Mouse (Mus musculus): Measurements from ENCODE around the gene Capzb. TPM values are rescaled to one million over a fixed set of nuclear protein-coding genes. Genes with fewer than 3 reads are reported as not detected.
A peak's percentile ranks its signal among the peaks of the same experiment; 100 is the strongest.

Capzb gene
- polyA plus RNA-seq, 1 experiment from 2014 or later = 434 TPM

DNA sequence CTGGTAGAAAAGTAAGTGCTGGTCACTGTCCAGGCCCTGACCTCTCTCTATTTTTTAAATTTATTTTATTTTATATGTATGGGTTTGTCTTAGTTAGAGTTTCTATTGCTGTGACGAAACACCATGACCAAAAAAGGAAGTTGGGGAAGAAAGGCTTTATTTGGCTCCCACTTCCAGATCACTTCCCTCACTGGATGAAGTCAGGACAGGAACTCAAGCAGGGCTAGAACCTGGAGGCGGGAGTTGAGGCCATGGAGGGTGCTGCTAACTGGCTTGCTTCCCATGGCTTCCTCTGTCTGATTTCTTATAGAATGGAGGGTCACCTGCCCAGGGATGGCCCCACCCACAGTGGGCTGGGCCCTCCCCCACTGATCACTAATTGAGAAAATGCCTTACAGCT lies 31.6 kb upstream of the Capzb start:
- no peak overlapping the region for H3K4me2 ChIP-seq (ENCODE audit: low read depth, low read length)
- no peak overlapping the region for H3K4me3 ChIP-seq (replicated peaks; ENCODE audit: low read length)
- H3K9me3 ChIP-seq (replicated peaks; ENCODE audit: control insufficient read depth, low read length) = no peaks in the 10 kb centered on the region
- ATAC-seq (ENCODE audit: insufficient read depth, low FRiP score) = no peak
- no peaks in the 10 kb centered on the region for H3K4me1 ChIP-seq (ENCODE audit: control insufficient read depth, insufficient read depth, low read length)
- no peak overlapping the region for H3K9ac ChIP-seq (ENCODE audit: low read length)
- WGBS = 64% methylated on average over 2 of the region's 2 CpGs
- no peak overlapping the region for H3K27ac ChIP-seq (ENCODE audit: low read length)
- no peaks in the 10 kb centered on the region for H3K36me3 ChIP-seq (ENCODE audit: control insufficient read depth, insufficient read depth, low read length)
- H3K27me3 ChIP-seq (ENCODE audit: control insufficient read depth, insufficient read depth, low read length) = no peaks in the 10 kb centered on the region

DNA sequence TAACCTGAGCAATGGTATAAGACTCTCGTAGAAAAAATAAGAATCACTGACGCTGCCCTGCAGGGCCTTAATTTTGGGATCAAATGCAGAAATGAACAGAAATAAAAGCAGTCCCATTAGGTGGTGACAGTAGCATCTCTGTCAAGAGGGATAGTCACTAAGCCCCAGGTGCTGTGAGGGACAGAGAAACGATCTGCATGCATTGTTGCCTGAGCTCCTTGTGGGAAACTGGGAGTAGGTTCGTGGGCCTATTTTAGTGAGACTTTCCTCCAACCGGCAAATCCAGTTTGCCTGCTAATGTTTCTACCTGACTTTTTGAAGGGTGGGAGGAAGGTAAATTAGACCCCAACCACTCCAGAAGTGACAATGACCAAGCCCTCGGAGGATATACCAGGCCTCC lies 28.6 kb upstream of the Capzb start:
- H3K27ac ChIP-seq (ENCODE audit: low read length) = no peak overlapping the region
- ATAC-seq (ENCODE audit: insufficient read depth, low FRiP score) = no peak

DNA sequence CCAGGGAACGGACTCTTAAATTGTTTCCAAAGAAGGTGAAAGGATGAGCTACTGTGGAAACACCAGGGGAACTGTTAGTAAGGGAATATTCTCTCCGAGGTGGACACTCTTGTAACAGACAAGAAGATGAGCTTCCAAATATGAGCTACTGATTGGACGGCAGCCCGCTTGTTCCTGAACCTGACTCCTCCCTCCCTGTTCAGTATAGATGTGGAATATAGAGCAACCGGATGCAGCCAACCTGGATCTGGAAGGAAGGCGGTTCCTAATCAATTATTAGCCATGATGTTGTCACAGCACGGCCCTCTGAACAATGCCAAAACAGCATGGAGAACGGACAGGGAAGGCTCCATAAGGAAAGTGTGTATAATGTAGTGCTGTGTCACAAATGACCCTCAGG lies 27.4 kb upstream of the Capzb start:
- no peaks in the 10 kb centered on the region for H3K36me3 ChIP-seq (ENCODE audit: control insufficient read depth, insufficient read depth, low read length)
- WGBS = 73% methylated on average over 8 of the region's 8 CpGs
- H3K4me2 ChIP-seq (ENCODE audit: low read depth, low read length) = no peak overlapping the region
- peaks cover under 1% of the 10 kb centered on the region; the same call in 1 of the 2 replicates for H3K4me1 ChIP-seq (ENCODE audit: control insufficient read depth, insufficient read depth, low read length)
- H3K4me3 ChIP-seq (replicated peaks; ENCODE audit: low read length) = no peak overlapping the region
- H3K9ac ChIP-seq (ENCODE audit: low read length) = no peak overlapping the region
- H3K27ac ChIP-seq (ENCODE audit: low read length) = no peak overlapping the region
- no peak for ATAC-seq (ENCODE audit: insufficient read depth, low FRiP score)
- no peaks in the 10 kb centered on the region for H3K27me3 ChIP-seq (ENCODE audit: control insufficient read depth, insufficient read depth, low read length)
- no peaks in the 10 kb centered on the region for H3K9me3 ChIP-seq (replicated peaks; ENCODE audit: control insufficient read depth, low read length)

More for the DNA sequence above, 28.6 kb upstream of the Capzb start:
- Histone ChIP-seq H3K4me3 (replicated peaks; ENCODE audit: low read length) (no peak overlapping the region), H3K9me3 (replicated peaks; ENCODE audit: control insufficient read depth, low read length) (no peaks in the 10 kb centered on the region), H3K27me3 (ENCODE audit: control insufficient read depth, insufficient read depth, low read length) (no peaks in the 10 kb centered on the region), H3K9ac (ENCODE audit: low read length) (no peak overlapping the region), H3K36me3 (ENCODE audit: control insufficient read depth, insufficient read depth, low read length) (no peaks in the 10 kb centered on the region), H3K4me2 (ENCODE audit: low read depth, low read length) (no peak overlapping the region), H3K4me1 (ENCODE audit: control insufficient read depth, insufficient read depth, low read length) (no peaks in the 10 kb centered on the region)
- WGBS = 87% methylated on average over 6 of the region's 6 CpGs

DNA sequence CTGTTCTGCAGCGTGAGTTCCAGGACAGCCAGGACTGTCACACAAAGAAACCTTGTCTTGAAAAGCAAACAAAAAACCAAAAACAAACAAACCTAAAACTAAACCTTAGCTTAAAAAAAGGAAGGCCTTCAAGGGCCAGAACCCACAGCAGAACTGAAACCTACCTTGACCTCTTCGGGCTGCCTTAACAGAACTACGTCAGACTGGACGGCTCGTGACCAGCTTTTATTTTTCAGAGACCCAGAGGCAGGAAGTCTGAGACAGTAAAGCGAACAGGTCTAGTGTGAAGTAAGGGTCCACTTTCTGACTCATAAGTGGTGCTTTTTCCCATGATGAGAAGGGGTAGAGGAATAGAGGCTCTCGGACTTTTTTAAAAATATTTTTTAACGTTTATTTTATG lies 26.5 kb upstream of the Capzb start:
- ATAC-seq (ENCODE audit: insufficient read depth, low FRiP score) = no peak
- 68% methylated on average over 8 of the region's 8 CpGs for WGBS

DNA sequence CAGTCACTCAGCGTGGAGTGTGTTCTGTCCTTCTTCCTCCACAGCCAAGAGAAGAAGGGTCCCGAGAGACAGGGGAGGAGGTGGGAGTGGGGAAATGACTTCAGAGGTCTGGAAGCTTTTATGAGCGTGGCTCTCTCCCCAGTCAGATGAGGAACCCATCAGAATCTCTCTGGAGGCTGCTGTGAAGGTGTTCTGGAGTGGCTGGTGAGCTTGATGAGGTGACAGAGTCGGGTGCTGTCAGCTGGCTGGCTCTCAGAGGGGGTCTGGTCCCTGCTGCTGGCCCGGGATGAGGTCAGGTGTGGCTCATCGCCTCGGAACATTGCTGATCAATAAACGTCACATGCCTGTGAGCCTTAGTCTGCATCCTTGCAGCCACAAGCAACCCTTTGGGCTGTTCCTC lies 25.6 kb upstream of the Capzb start:
- WGBS = 59% methylated on average over 8 of the region's 8 CpGs
- Histone ChIP-seq H3K9me3 (replicated peaks; ENCODE audit: control insufficient read depth, low read length) (no peaks in the 10 kb centered on the region), H3K36me3 (ENCODE audit: control insufficient read depth, insufficient read depth, low read length) (no peaks in the 10 kb centered on the region), H3K4me3 (replicated peaks; ENCODE audit: low read length) (no peak overlapping the region), H3K27me3 (ENCODE audit: control insufficient read depth, insufficient read depth, low read length) (no peaks in the 10 kb centered on the region), H3K27ac (ENCODE audit: low read length) (no peak overlapping the region), H3K9ac (ENCODE audit: low read length) (no peak overlapping the region), H3K4me1 (ENCODE audit: control insufficient read depth, insufficient read depth, low read length) (peaks cover 7% of the 10 kb centered on the region; the same call in 1 of the 2 replicates), H3K4me2 (ENCODE audit: low read depth, low read length) (no peak overlapping the region)
- no peak for ATAC-seq (ENCODE audit: insufficient read depth, low FRiP score)

More for the DNA sequence above, 26.5 kb upstream of the Capzb start:
- no peak overlapping the region for H3K9ac ChIP-seq (ENCODE audit: low read length)
- H3K27ac ChIP-seq (ENCODE audit: low read length) = no peak overlapping the region
- peaks cover 7% of the 10 kb centered on the region; the same call in 1 of the 2 replicates for H3K4me1 ChIP-seq (ENCODE audit: control insufficient read depth, insufficient read depth, low read length)
- H3K4me3 ChIP-seq (replicated peaks; ENCODE audit: low read length) = no peak overlapping the region
- no peak overlapping the region for H3K4me2 ChIP-seq (ENCODE audit: low read depth, low read length)
- no peaks in the 10 kb centered on the region for H3K27me3 ChIP-seq (ENCODE audit: control insufficient read depth, insufficient read depth, low read length)
- H3K36me3 ChIP-seq (ENCODE audit: control insufficient read depth, insufficient read depth, low read length) = no peaks in the 10 kb centered on the region
- H3K9me3 ChIP-seq (replicated peaks; ENCODE audit: control insufficient read depth, low read length) = no peaks in the 10 kb centered on the region

DNA sequence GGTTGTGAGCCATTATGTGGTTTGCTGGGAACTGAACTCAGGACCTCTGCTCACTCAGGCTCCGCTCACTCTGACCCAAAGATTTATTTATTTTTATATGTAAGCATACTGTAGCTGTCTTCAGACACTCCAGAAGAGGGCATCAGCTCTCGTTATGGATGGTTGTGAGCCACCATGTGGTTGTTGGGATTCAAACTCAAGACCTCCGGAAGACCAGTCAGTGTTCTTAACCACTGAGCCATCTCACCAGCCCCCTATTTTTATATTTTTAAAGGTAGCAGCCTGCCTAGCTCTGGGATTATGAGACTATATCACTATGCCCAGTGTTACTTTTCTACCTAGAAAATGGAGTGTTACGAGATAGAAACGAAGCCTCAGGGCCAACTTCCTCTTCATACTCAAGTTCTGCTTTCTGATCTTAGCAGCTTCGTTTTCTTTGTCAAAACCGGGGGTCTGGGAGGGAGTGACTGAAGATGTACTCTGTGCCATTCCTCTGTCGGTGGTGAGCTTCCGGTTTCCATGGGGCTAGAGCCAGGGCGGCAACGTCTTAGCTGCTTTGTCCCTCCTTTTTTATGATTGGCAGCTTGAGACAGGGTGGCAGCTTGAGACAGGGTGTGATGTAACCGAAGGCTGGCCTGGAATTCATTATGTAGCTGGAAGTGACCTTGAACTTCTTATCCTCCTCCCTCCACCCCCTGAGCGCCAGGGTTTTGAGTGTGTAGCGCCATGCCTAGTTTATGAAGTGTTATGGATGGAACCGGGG lies 23.5 kb upstream of the Capzb start:
- peak; percentile 25; the same call in 1 of the 2 replicates for ATAC-seq (ENCODE audit: insufficient read depth, low FRiP score)

DNA sequence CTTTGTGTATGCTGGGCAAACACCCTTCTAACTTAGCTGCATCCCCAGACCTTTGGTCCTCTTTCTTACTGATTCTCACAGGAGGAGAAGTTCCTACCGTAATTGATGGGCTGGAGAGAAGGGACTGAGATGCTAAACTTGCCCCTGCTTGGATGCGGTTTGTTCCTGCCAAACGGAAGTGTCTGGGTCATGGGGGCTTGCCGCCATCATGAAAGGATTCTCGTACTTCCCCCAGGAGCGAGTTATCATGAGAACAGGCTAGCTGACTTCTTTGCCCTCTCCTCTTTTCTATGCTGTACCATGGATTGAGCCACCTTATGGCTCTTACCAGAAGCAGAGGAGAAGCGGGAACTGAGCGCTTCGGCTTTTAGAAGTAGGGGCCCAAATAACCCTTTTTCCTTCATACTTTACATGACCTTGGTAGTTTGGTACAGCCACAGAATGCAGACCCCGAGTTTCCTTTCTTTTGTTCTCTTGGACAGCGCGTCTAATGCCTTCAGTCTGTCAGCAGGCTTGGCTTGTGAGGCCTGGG lies 22.9 kb upstream of the Capzb start:
- WGBS = 79% methylated on average over 12 of the region's 12 CpGs
- no peak overlapping the region for H3K27ac ChIP-seq (ENCODE audit: low read length)

More for the DNA sequence above, 23.5 kb upstream of the Capzb start:
- Histone ChIP-seq H3K9me3 (replicated peaks; ENCODE audit: control insufficient read depth, low read length) (no peaks in the 10 kb centered on the region), H3K4me1 (ENCODE audit: control insufficient read depth, insufficient read depth, low read length) (peaks cover 7% of the 10 kb centered on the region; the same call in 1 of the 2 replicates), H3K27me3 (ENCODE audit: control insufficient read depth, insufficient read depth, low read length) (no peaks in the 10 kb centered on the region), H3K9ac (ENCODE audit: low read length) (no peak overlapping the region), H3K27ac (ENCODE audit: low read length) (no peak overlapping the region), H3K36me3 (ENCODE audit: control insufficient read depth, insufficient read depth, low read length) (no peaks in the 10 kb centered on the region), H3K4me3 (replicated peaks; ENCODE audit: low read length) (no peak overlapping the region), H3K4me2 (ENCODE audit: low read depth, low read length) (no peak overlapping the region)
- WGBS = 73% methylated on average over 15 of the region's 15 CpGs

DNA sequence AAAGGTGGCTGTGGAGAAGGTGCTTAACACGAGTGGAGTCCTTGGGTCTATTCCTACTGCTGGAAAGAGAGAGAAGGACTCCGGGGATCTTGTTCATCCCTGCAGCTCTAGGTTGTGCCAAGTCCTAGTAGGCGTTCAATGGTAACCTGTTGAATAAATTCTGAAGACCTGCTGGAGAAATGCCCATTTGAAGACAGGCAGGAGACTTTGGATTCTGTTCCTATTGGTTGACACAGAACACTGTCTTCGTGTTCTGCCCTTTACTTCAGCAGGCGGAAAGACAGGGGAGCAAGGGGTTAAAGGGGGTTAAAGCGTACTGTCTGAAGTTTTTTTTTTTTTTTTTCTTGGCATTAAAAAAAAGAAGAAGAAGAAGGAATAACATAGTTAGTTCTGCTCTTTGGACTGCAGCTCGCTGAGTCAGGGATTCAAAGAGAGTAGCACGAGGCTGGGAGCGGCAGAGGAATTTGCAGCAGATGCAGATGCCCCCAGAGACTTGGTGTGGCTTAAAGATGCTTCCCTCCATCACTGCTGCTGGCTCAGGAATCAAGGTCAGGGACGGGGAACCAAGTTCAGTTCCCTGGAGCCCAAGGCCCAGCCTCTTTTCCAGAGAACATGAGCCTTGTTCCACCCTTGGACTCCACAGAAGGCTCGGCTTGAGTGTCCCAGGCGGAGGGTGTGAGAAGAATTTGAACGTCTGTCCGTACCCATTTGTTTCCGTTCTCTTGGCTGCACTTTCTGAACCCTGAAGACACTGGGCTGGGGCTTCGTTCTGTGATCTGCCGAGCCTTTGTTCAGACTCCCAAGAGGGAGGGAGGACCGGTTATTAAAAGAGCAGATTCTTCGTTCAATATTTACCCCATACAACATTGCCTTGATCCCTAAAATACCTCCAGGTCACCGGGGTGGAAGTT lies 17.4 kb upstream of the Capzb start:
- peak overlapping the region; percentile 28 for H3K4me2 ChIP-seq (ENCODE audit: low read depth, low read length)
- H3K9me3 ChIP-seq (replicated peaks; ENCODE audit: control insufficient read depth, low read length) = 0 out of 2 replicates have a peak, but pooled peaks cover 5% of the 10 kb centered on the region
- no peaks in the 10 kb centered on the region for H3K27me3 ChIP-seq (ENCODE audit: control insufficient read depth, insufficient read depth, low read length)
- H3K9ac ChIP-seq (ENCODE audit: low read length) = 0 out of 2 replicates have a peak overlapping the region, but pooled peaks have one; percentile 15
- H3K4me1 ChIP-seq (ENCODE audit: control insufficient read depth, insufficient read depth, low read length) = peaks cover 29% of the 10 kb centered on the region
- H3K36me3 ChIP-seq (ENCODE audit: control insufficient read depth, insufficient read depth, low read length) = no peaks in the 10 kb centered on the region
- 29% methylated on average over 20 of the region's 20 CpGs for WGBS
- no peak overlapping the region for H3K4me3 ChIP-seq (replicated peaks; ENCODE audit: low read length)
- peak overlapping the region; percentile 30; the same call in 1 of the 2 replicates for H3K27ac ChIP-seq (ENCODE audit: low read length)
- peak; percentile 35; the same call in 1 of the 2 replicates for ATAC-seq (ENCODE audit: insufficient read depth, low FRiP score)

More for the DNA sequence above, 22.9 kb upstream of the Capzb start:
- Histone ChIP-seq H3K4me1 (ENCODE audit: control insufficient read depth, insufficient read depth, low read length) (peaks cover 9% of the 10 kb centered on the region), H3K4me2 (ENCODE audit: low read depth, low read length) (no peak overlapping the region), H3K9me3 (replicated peaks; ENCODE audit: control insufficient read depth, low read length) (no peaks in the 10 kb centered on the region), H3K27me3 (ENCODE audit: control insufficient read depth, insufficient read depth, low read length) (no peaks in the 10 kb centered on the region), H3K9ac (ENCODE audit: low read length) (no peak overlapping the region), H3K36me3 (ENCODE audit: control insufficient read depth, insufficient read depth, low read length) (no peaks in the 10 kb centered on the region), H3K4me3 (replicated peaks; ENCODE audit: low read length) (no peak overlapping the region)
- no peak for ATAC-seq (ENCODE audit: insufficient read depth, low FRiP score)

Measured in stomach, embryonic 16.5 days (tissue).